Mouse (Mus musculus): Measurements from ENCODE around the gene Clca3a1. TPM values are rescaled to one million over a fixed set of nuclear protein-coding genes. Genes with fewer than 3 reads are reported as not detected.
"Not testable (repeated sequence)": the region's sequence is repeated elsewhere in the genome, so short reads cannot be mapped to it uniquely, and the experiment has no call there.

Gene Clca3a1
- 18.6 TPM in 2 replicates for polyA plus RNA-seq (2015; fragmentation: Nextera tagmentation; extraction: Ambion mirVana)

DNA sequence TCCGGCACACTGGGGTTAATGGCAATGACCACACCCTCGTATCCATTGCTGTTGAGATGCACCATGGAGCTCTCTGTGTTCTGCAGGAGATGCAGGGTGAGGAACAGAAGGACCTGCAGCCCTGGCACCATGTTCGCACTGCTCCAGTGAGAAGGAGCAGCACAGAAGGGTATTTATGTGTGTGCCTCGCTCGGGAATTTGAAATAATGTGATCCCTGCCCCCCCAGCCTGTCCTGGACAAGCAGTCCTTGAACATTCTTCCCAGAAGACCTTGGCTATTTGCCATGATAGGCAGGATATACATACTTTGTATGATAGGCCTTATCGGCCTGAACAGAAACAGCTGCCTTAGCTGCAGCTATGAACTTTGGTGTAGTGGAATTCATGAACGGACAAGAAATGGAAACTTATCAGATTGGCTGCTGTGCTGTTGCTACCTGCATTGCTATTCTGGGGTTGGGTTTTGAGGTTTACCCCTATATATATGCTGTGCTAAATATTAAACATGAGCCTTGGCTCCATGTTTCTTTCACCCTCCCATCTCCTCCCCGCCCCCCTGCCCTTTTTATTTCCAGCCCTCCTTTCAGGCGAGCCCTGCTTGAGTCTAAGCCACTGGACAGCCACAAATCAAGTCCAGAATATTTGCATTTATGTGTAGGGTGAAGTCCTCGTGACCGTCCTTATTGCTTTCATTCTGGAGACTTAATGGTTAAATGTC lies at the start of gene Clca3a1:
Clca3a1 (minus strand) TSS at position 386 of the 718 bp plus-strand sequence.
- Histone ChIP-seq H3K27ac (replicated peaks) (peak within 1 kb of the TSS; percentile 84), H3K4me2 (peak within 1 kb of the TSS; percentile 64), H3K9ac (peak within 1 kb of the TSS; percentile 53), H3K36me3 (peaks cover 7% of the 10 kb centered on the region), H3K4me1 (peaks cover 26% of the 10 kb centered on the region), H3K27me3 (replicated peaks) (no peaks in the 10 kb centered on the region), H3K4me3 (peak within 1 kb of the TSS; percentile 43), H3K9me3 (no peaks in the 10 kb centered on the region)
- ATAC-seq (ENCODE audit: extremely low read depth, insufficient number of reproducible peaks, low FRiP score, low TSS enrichment): peak; percentile 56; the same call in 1 of the 2 replicates
- WGBS: 30% methylated on average over 11 of the region's 11 CpGs

DNA sequence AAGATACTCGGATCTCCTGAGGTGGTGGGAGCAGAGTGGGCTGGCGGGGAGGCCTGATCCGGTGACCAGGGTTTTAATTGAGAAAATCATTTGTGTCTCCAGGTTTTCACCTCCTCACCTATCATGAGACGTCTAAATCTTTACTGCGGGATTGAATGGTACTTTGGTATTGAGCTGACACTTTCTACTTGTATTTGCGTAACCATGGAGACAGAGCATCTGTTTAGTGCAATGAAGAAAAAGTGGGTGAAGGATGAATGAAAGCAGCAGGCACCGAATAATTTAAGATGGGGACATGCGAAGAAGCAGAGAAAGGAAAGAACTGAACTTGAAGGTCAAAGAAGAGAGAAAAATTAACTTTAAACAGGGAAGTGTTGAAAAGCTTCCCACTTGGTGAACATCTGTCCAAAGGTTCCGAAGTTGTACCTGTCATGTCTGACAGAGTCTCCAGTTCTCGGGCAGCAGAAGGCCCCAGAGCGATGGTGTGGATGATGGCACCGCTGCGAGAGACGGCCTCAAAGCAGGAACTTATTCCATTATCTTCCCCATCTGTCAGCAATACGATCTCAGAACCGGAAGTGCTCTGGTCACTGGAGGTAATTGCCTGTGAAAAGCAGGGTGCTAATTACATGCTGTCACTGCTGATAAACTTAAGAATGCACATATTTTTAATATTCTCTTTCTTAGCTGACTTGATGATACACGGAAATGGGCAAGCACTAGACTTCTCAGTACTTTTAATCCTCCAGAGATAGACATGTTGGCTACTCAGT lies 47.6 kb upstream of the Clca3a1 start:
- H3K27ac ChIP-seq (replicated peaks); ATAC-seq (ENCODE audit: extremely low read depth, insufficient number of reproducible peaks, low FRiP score, low TSS enrichment): not testable (repeated sequence)

DNA sequence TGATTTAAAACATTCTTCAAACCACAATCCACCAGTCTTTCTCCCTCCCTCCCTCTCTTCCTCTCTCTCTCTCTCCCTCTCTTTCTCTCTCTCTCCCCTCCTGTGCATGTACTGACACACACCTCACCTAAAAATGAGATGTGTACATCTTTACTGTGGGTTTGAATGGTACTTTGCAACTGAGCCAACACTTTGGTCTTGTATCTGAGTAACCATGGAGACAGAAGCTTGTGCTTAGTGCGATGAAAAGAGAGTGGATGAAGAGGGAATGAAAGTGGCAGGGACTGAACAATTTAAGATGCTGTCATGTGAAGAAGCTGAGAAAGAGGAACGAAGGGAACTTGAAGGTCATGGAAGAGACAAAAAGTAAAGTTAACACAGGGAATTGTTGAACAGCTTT lies 45.8 kb upstream of the Clca3a1 start:
- ATAC-seq (ENCODE audit: extremely low read depth, insufficient number of reproducible peaks, low FRiP score, low TSS enrichment); H3K9me3 ChIP-seq; H3K4me2 ChIP-seq; H3K4me1 ChIP-seq; H3K27ac ChIP-seq (replicated peaks); H3K27me3 ChIP-seq (replicated peaks); H3K36me3 ChIP-seq; H3K9ac ChIP-seq; H3K4me3 ChIP-seq: not testable (repeated sequence)
- 68% methylated on average over 2 of the region's 2 CpGs for WGBS

More for the DNA sequence above, 47.6 kb upstream of the Clca3a1 start:
- not testable (repeated sequence) for H3K36me3 ChIP-seq; H3K4me2 ChIP-seq; H3K27me3 ChIP-seq (replicated peaks); H3K9me3 ChIP-seq; H3K4me3 ChIP-seq; H3K9ac ChIP-seq; H3K4me1 ChIP-seq
- WGBS: 54% methylated on average over 16 of the region's 17 CpGs

DNA sequence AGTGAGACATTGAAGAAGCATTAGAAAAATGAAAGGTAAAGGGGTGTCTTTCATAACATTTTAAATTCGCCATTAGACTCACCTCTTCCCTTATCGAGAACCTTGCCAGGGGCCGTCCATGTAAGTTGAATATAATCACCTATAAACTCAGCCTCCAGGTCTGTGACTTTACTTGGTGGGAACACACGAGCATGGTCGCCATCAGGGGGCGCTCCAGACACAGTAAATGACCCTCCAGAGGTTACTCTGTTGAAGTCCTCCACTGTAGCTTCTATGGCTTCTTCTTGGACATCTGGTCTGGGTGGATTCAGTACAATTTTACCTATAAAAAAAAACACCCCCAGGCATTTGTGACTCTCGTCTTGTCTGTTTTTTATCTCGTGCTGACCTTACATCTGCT lies 41.1 kb upstream of the Clca3a1 start:
- Histone ChIP-seq H3K9ac (no peak overlapping the region), H3K36me3 (no peaks in the 10 kb centered on the region), H3K9me3 (no peaks in the 10 kb centered on the region), H3K27ac (replicated peaks) (no peak overlapping the region), H3K4me2 (no peak overlapping the region), H3K4me3 (no peak overlapping the region), H3K4me1 (no peaks in the 10 kb centered on the region), H3K27me3 (replicated peaks) (no peaks in the 10 kb centered on the region)
- no peak for ATAC-seq (ENCODE audit: extremely low read depth, insufficient number of reproducible peaks, low FRiP score, low TSS enrichment)
- 30% methylated on average over 8 of the region's 8 CpGs for WGBS

DNA sequence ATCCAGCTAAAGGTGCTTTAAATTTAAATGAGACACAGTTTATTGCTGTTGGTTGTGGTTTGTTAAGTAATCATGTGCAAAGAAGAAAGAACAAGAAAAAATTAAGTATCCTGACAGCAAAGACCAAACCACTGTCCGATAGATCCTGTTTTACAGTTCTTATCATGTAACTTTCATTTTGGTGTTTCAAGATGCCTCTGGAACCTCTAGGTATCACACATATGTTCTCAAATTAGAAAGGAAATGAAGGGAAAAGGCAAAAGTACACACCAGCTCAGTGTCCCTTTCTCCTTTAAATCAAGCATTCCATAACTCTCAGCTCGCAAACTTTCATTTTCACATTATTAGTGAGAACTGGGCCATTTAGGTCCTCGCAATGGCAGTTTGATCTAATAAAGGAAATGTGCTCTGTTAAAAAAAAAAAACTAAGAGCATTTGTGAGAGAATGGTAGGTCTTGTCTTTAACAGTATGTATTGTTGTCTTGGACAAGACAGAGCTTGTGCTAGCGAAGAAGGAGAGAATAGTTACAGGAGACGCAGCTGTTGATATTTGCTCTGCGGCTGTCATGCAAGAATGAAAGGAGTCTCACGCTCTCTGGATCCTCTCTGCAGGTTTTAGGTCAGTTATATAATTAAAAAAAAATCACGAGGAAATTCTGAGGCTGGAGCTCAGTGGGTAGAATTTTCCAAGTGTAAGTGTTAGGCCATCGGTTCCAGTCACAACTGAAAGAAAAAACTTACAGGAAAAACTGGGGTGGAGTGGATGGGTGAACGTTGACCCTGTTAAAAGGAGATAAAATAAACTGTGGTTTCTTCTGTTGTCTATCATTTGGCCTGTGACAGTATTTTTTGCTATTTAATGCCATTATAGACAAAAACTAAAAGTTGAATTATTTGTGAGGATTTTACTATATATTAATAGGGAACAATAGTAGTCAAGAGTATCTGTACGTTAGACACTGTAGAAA lies 24.7 kb upstream of the Clca3a1 start:
- Histone ChIP-seq H3K9me3 (no peaks in the 10 kb centered on the region), H3K9ac (no peak overlapping the region), H3K36me3 (no peaks in the 10 kb centered on the region), H3K27me3 (replicated peaks) (no peaks in the 10 kb centered on the region), H3K4me3 (no peak overlapping the region), H3K4me2 (no peak overlapping the region), H3K4me1 (no peaks in the 10 kb centered on the region), H3K27ac (replicated peaks) (no peak overlapping the region)
- 74% methylated on average over 11 of the region's 11 CpGs for WGBS
- no peak for ATAC-seq (ENCODE audit: extremely low read depth, insufficient number of reproducible peaks, low FRiP score, low TSS enrichment)

DNA sequence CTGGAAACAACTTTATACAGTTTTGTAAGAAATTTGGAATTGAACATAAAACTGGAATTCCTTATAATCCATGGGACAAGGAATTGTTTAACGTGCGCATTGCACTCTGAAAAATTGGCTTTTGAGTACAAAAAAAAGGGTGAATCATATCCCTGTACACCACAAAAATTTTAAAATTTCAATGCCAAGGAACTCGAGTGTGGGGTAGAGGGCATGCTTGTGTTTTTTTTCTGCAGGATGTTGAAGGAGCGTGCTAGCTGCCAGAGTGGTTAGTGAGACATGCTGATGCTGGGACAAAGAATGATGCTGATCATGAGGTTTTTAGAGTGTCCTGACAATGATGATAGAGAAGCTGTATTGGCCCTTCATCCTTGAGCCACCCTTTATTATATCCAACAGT lies 4.4 kb upstream of the Clca3a1 start:
- 85% methylated on average over 4 of the region's 4 CpGs for WGBS
- no peaks in the 10 kb centered on the region for H3K36me3 ChIP-seq
- H3K27ac ChIP-seq (replicated peaks): no peak overlapping the region
- H3K4me2 ChIP-seq: no peak overlapping the region
- no peak for ATAC-seq (ENCODE audit: extremely low read depth, insufficient number of reproducible peaks, low FRiP score, low TSS enrichment)
- no peak overlapping the region for H3K4me3 ChIP-seq
- no peak overlapping the region for H3K9ac ChIP-seq
- no peaks in the 10 kb centered on the region for H3K9me3 ChIP-seq
- peaks cover 22% of the 10 kb centered on the region for H3K4me1 ChIP-seq
- no peaks in the 10 kb centered on the region for H3K27me3 ChIP-seq (replicated peaks)

DNA sequence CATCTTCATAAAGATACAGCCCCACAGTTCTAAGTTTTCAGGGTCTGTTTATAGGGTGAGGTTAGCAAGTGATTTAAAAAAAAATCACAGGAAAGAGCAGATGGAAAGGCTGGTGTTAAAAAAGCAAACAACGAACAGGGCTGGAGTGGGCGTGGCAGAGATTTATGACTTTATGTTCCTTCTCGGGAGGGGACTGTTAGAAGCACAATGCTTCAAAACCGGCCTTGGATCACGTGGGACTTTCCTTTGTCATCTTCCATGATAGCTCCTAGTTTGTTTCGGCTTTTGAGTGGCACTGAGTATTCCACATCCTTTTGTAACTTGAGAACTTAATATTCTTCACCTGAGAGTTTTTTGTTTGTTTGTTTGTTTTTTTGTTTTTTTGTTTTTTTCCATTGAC lies 677 bp upstream of the Clca3a1 start:
- WGBS: 43% methylated on average over 6 of the region's 6 CpGs
- H3K4me2 ChIP-seq: peak overlapping the region; percentile 64
- H3K27me3 ChIP-seq (replicated peaks): no peaks in the 10 kb centered on the region

DNA sequence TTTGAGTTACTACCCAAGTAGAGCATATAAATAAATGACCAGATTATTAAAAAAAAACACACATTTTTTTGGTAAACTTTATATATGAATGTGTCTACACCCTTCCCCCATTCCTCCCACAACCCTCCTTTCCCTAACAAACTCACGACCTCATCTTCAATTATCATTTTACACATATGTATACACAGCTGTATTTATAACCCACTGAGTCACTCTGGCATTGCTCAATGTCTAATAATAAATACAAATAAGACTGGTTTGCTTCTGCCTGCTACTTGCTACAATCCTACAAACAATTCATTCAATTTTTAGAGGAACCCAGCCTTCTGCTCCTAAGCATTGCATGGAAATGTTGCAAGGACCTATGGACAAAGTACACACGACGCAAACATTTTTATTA lies 1.1 kb downstream of the Clca3a1 start:
- Histone ChIP-seq H3K4me1 (peaks cover 24% of the 10 kb centered on the region), H3K36me3 (peaks cover 17% of the 10 kb centered on the region), H3K27me3 (replicated peaks) (no peaks in the 10 kb centered on the region), H3K4me3 (peak overlapping the region; percentile 43), H3K9ac (peak overlapping the region; percentile 53), H3K27ac (replicated peaks) (peak overlapping the region; percentile 84), H3K9me3 (no peaks in the 10 kb centered on the region), H3K4me2 (peak overlapping the region; percentile 64)
- no peak for ATAC-seq (ENCODE audit: extremely low read depth, insufficient number of reproducible peaks, low FRiP score, low TSS enrichment)
- 64% methylated on average over 3 of the region's 3 CpGs for WGBS

More for the DNA sequence above, 677 bp upstream of the Clca3a1 start:
- H3K9me3 ChIP-seq: no peaks in the 10 kb centered on the region
- 0 out of 2 replicates have a peak, but pooled peaks cover 2% of the 10 kb centered on the region for H3K36me3 ChIP-seq
- H3K9ac ChIP-seq: no peak overlapping the region
- ATAC-seq (ENCODE audit: extremely low read depth, insufficient number of reproducible peaks, low FRiP score, low TSS enrichment): no peak
- H3K4me3 ChIP-seq: no peak overlapping the region
- H3K27ac ChIP-seq (replicated peaks): peak overlapping the region; percentile 84
- H3K4me1 ChIP-seq: peaks cover 32% of the 10 kb centered on the region

DNA sequence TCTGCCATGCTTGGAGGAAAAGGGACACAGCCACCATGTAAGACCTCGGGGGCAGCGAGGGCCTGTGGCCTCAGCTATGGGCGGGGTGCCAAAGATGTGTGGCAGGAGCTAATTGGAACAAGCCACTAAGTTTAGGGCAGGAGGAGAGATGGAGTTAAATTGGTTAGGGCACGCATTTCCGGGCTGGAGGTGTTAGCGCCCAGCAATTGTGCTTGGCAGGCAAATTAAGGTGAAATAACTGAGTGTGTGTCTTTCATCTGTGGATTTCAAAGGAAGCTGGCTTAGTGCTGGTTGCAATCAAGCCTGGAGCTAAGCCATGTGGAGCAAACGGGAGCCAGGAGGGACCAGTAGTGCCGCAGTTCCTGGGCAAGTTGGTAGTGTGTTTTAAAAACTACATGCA lies 4.7 kb downstream of the Clca3a1 start:
- WGBS: 73% methylated on average over 8 of the region's 8 CpGs
- not testable (repeated sequence) for H3K9ac ChIP-seq; H3K27me3 ChIP-seq (replicated peaks); H3K4me2 ChIP-seq; H3K4me3 ChIP-seq; ATAC-seq (ENCODE audit: extremely low read depth, insufficient number of reproducible peaks, low FRiP score, low TSS enrichment); H3K9me3 ChIP-seq; H3K27ac ChIP-seq (replicated peaks)
- H3K4me1 ChIP-seq: peaks cover 17% of the 10 kb centered on the region
- peaks cover 31% of the 10 kb centered on the region for H3K36me3 ChIP-seq

DNA sequence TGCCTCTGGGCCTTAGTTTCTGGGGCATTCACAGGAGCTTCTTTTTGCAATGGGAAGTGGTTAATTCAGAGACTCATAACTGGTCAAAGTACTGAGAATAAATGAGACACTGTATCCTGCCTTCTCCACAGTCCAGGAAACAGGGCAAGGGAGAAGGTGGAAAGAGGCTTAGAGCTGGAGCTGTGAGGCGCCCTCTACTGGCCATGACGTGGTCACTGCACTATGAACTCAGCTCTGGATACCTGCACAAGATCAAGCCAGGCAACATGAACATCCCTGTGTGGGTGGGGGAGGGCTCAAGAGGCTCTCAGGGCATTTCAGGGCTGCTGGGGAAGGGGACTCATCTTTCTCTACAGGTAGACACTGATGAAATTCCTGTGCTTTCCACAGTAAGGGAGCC lies 7.7 kb downstream of the Clca3a1 start:
- Histone ChIP-seq H3K4me3 (no peak overlapping the region), H3K9ac (no peak overlapping the region), H3K27me3 (replicated peaks) (no peaks in the 10 kb centered on the region), H3K4me2 (no peak overlapping the region), H3K4me1 (no peaks in the 10 kb centered on the region), H3K9me3 (no peaks in the 10 kb centered on the region), H3K27ac (replicated peaks) (no peak overlapping the region), H3K36me3 (peaks cover 35% of the 10 kb centered on the region)
- WGBS: 10% methylated on average over 2 of the region's 2 CpGs
- ATAC-seq (ENCODE audit: extremely low read depth, insufficient number of reproducible peaks, low FRiP score, low TSS enrichment): no peak
